Mouse (Mus musculus) myocyte (in vitro differentiated cells): ENCODE measurements around the gene Pald1.

Experiments
- E2F4 ChIP-seq: IDR thresholded peaks from one replicate; pipeline ENCODE4 v1.6.1; 2011; ENCODE audit warnings: mild to moderate bottlenecking, control low read depth, moderate library complexity; ENCODE audit not compliant: insufficient read depth
- MAX ChIP-seq: IDR thresholded peaks from one replicate; pipeline ENCODE4 v1.6.1; 2011; ENCODE audit warnings: low read depth, mild to moderate bottlenecking, control low read depth
- MYOD1 ChIP-seq, 3 experiments: IDR thresholded peaks; one replicate each; pipeline ENCODE4 v1.6.1; 2011; ENCODE audit warnings: control low read depth in 2 of 3, low read depth in 2 of 3, mild to moderate bottlenecking in 2 of 3, moderate library complexity in 1 of 3; ENCODE audit not compliant: insufficient read length in 2 of 3, control insufficient read depth in 1 of 3
- MYOG ChIP-seq, 3 experiments: IDR thresholded peaks; one replicate each; pipeline ENCODE4 v1.6.1; 2011; ENCODE audit warnings: control low read depth in 2 of 3, low read depth in 2 of 3, mild to moderate bottlenecking in 2 of 3; ENCODE audit not compliant: insufficient read length in 2 of 3, control insufficient read depth in 1 of 3, insufficient read depth in 1 of 3
- POLR2A ChIP-seq: IDR thresholded peaks from one replicate; pipeline ENCODE4 v1.6.1; 2011; ENCODE audit warnings: low read depth, mild to moderate bottlenecking, control low read depth, moderate library complexity; ENCODE audit not compliant: insufficient read length
- POLR2AphosphoS2 ChIP-seq: IDR thresholded peaks from one replicate; pipeline ENCODE4 v1.6.1; 2011; ENCODE audit warnings: low read depth, control low read depth; ENCODE audit not compliant: insufficient read length
- USF1 ChIP-seq: IDR thresholded peaks from one replicate; pipeline ENCODE4 v1.6.1; 2011; ENCODE audit warnings: low read depth, mild to moderate bottlenecking, control low read depth, moderate library complexity

- no peak for TF ChIP-seq USF1
- no peak for TF ChIP-seq MAX
- TF ChIP-seq E2F4, result no peak
- TF ChIP-seq POLR2A, result no peak
- peak in 2 of 3 experiments; percentile 51 to 61 for TF ChIP-seq MYOD1 (IDR thresholded peaks at IDR 0.05; ENCODE audit: control insufficient read depth in 1 of 3, insufficient read length in 2 of 3, low read depth in 2 of 3)
- no peak for TF ChIP-seq POLR2AphosphoS2
- TF ChIP-seq MYOG (IDR thresholded peaks at IDR 0.05; ENCODE audit: control insufficient read depth in 1 of 3, insufficient read depth in 1 of 3, insufficient read length in 2 of 3, low read depth in 2 of 3), result peak; percentile 41 to 74 (median 43)
Observed at GRCm38 (mm10) chr10:61362483-61362882, 20.8 kb downstream of the Pald1 start.
